ENCODE assay signal across 26 mouse cellular contexts in the genomic region with DNA sequence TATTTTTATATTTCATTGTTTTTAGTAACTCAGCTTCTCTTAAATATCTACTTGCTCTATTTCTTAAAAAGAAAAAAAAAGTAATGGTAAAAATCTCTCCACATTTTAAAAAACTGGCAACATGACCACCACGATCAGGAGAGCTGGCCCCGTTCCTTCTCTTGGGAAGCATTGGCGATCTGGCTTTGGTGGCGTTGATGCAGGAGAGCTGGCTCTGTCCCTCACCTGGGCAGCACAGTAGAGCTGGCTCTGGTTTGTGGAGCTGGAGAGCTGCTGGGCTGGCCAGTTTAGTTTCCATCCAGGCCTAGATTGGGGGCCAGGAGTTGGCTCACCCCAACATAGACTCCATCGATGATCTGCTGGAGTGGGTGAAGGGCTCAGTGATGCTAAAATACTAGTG. TPM values are rescaled to one million over a fixed set of nuclear protein-coding genes. Genes with fewer than 3 reads are reported as not detected.
DNase-seq lines count a peak whose midpoint lies in the region; TF ChIP-seq lines count a peak whose summit lies in the region.
"Had no signal": no experiment of that assay in that cellular context is flagged by ENCODE, and none has a peak within 500 bp of the region (broad histone marks: within the 10 kb centered on the region; RNA-seq: fewer than 3 reads in every experiment).

No protein-coding gene starts in this region.

- intact Hi-C loops in heart, adult 2 months (cut with DNase I): no loop called here

- H3K27me3 ChIP-seq in heart, adult 2 months (ENCODE audit: control insufficient read depth, insufficient read depth, low read length): no peaks in the 10 kb centered on the region
- H3K27me3 ChIP-seq: embryonic facial prominence, embryonic 12.5 days; hindbrain, embryonic 15.5 days; limb, embryonic 12.5 days; liver, embryonic 15.5 days; neural tube, embryonic 15.5 days; Patski had no signal

- whole genome bisulfite sequencing in heart, adult 2 months: 90% methylated on average over 5 of the region's 5 CpGs

- no peak for TF ChIP-seq EP300 in heart, adult 2 months (IDR thresholded peaks at IDR 0.05; ENCODE audit: insufficient read depth, low read depth, low read length)

- no peak for TF ChIP-seq CTCF in heart, adult 2 months (IDR thresholded peaks at IDR 0.05)

- peak; percentile 21 for DNase-seq in cerebellum, adult 11 months
- no peak for DNase-seq in cerebellum, postnatal 4 days (ENCODE audit: low spot score in 2 of 2)
- DNase-seq in heart, adult 11 months: peak; percentile 86
- DNase-seq in heart, adult 2 months: no peak
- DNase-seq in cerebellum, postnatal 14 days: peak; percentile 30 to 63
- no peak for DNase-seq in frontal cortex, postnatal 14 days (ENCODE audit: low spot score in 2 of 2)
- no peak for DNase-seq in urinary bladder, postnatal 25 days (ENCODE audit: low spot score)
- DNase-seq: adrenal gland, postnatal 36 days; embryo, embryonic 11 days; heart, postnatal 14 days; kidney, adult 2 months; kidney, postnatal 36 days; lung, embryonic 14.5 days; lung, postnatal 14 days; midbrain, embryonic 14.5 days; retina, postnatal 1 day; right cerebral cortex, postnatal 14 days had no signal

- H3K27ac ChIP-seq in heart, adult 2 months: no peak overlapping the region
- H3K27ac ChIP-seq: embryonic facial prominence, embryonic 12.5 days; hindbrain, embryonic 10.5 days; hindbrain, embryonic 15.5 days; layer of hippocampus, adult 2 months; left cerebral cortex, adult 2 months; limb, embryonic 12.5 days; liver, embryonic 15.5 days; neural tube, embryonic 15.5 days had no signal

- H3K9ac ChIP-seq in heart, adult 2 months (ENCODE audit: low read depth, low read length): no peak overlapping the region
- H3K9ac ChIP-seq: embryonic facial prominence, embryonic 12.5 days; hindbrain, embryonic 15.5 days; limb, embryonic 12.5 days; liver, embryonic 15.5 days; lung, embryonic 14.5 days; neural tube, embryonic 15.5 days had no signal

- no peaks in the 10 kb centered on the region for H3K79me2 ChIP-seq in heart, adult 2 months (replicated peaks; ENCODE audit: control insufficient read depth, insufficient read depth, low read length)

- H3K4me1 ChIP-seq in heart, adult 2 months (ENCODE audit: control insufficient read depth, insufficient read depth, low read length): no peaks in the 10 kb centered on the region
- H3K4me1 ChIP-seq: embryonic facial prominence, embryonic 12.5 days; hindbrain, embryonic 10.5 days; hindbrain, embryonic 15.5 days; limb, embryonic 12.5 days; liver, embryonic 15.5 days; neural tube, embryonic 15.5 days had no signal

- no peak for TF ChIP-seq POLR2A in heart, adult 2 months (IDR thresholded peaks at IDR 0.05; ENCODE audit: insufficient read depth, low read depth, low read length)

- H3K36me3 ChIP-seq in heart, adult 2 months (ENCODE audit: control insufficient read depth, insufficient read depth, low read length): no peaks in the 10 kb centered on the region; the same call in 1 of the 2 replicates
- H3K36me3 ChIP-seq: embryonic facial prominence, embryonic 12.5 days; hindbrain, embryonic 10.5 days; hindbrain, embryonic 15.5 days; limb, embryonic 12.5 days; liver, embryonic 15.5 days; neural tube, embryonic 15.5 days had no signal

- H3K4me3 ChIP-seq in heart, adult 2 months: no peak overlapping the region
- H3K4me3 ChIP-seq: embryonic facial prominence, embryonic 12.5 days; hindbrain, embryonic 10.5 days; hindbrain, embryonic 15.5 days; layer of hippocampus, adult 2 months; left cerebral cortex, adult 2 months; limb, embryonic 12.5 days; liver, embryonic 15.5 days; neural tube, embryonic 15.5 days had no signal

RNA-seq across cellular contexts. Expression of a gene that starts 42.9 kb away (rescaled TPM):
- 10 to 100 TPM; 37.1 to 46.0 TPM for total RNA-seq in heart, adult 2 months (2021)
- 9.6 and 18.5 TPM in 2 replicates for polyA plus RNA-seq in heart, adult 2 months (2012; rRNA removed)

RNA-seq across cellular contexts. Expression of a gene that starts 52.3 kb away (rescaled TPM):
- total RNA-seq in heart, adult 2 months (2021): 10 to 100 TPM; 11.0 to 14.5 TPM
- 6.3 and 11.0 TPM in 2 replicates for polyA plus RNA-seq in heart, adult 2 months (2012; rRNA removed)

Comparison
In these comparisons a context has a peak if more than half of its experiments do, and no peak if none do; other contexts are left out.
1. DNase-seq: peak in cerebellum, adult 11 months (single experiment), heart, adult 11 months (single experiment) and cerebellum, postnatal 14 days (2 of 2); none in cerebellum, postnatal 4 days (0 of 2), heart, adult 2 months (0 of 2), frontal cortex, postnatal 14 days (0 of 2) and urinary bladder, postnatal 25 days (single experiment).